Mouse (Mus musculus): ENCODE data around the gene Gm13289. TPM values are rescaled to one million over a fixed set of nuclear protein-coding genes. Genes with fewer than 3 reads are reported as not detected.
"Not testable (repeated sequence)": the region's sequence is repeated elsewhere in the genome, so short reads cannot be mapped to it uniquely, and the experiment has no call there.

The Gm13289 gene
- polyA plus RNA-seq, 1 experiment = not detected

- peak; percentile 89 to 94 for DNase-seq
- WGBS = 0% methylated on average over 21 of the region's 21 CpGs
These were observed 19.1 kb upstream of the Gm13289 start for GRCm38 (mm10) chr4:88757628-88758031.

GRCm38 (mm10) chr4:88758751-88759150 lies 18.0 kb upstream of the Gm13289 start:
- 91% methylated on average over 9 of the region's 9 CpGs for WGBS
- not testable (repeated sequence) for H3K27me3 ChIP-seq (ENCODE audit: control insufficient read depth, insufficient read depth, low read length); H3K27ac ChIP-seq (ENCODE audit: insufficient read depth, low read length); H3K4me1 ChIP-seq (ENCODE audit: control insufficient read depth, insufficient read depth, low read length); H3K4me3 ChIP-seq (replicated peaks; ENCODE audit: insufficient read depth, low read depth, low read length); DNase-seq

More at GRCm38 (mm10) chr4:88757628-88758031, 19.1 kb upstream of the Gm13289 start:
- not testable (repeated sequence) for H3K27ac ChIP-seq (ENCODE audit: insufficient read depth, low read length); H3K4me1 ChIP-seq (ENCODE audit: control insufficient read depth, insufficient read depth, low read length); H3K27me3 ChIP-seq (ENCODE audit: control insufficient read depth, insufficient read depth, low read length)
- H3K4me3 ChIP-seq (replicated peaks; ENCODE audit: insufficient read depth, low read depth, low read length) = peak overlapping the region; percentile 70
- peak; percentile 70 for TF ChIP-seq CTCF (IDR thresholded peaks at IDR 0.05; ENCODE audit: borderline replicate concordance, insufficient read depth, low read depth, low read length)
- TF ChIP-seq POLR2A (IDR thresholded peaks at IDR 0.05; ENCODE audit: borderline replicate concordance, insufficient read depth, low read length) = peak; percentile 20; the same call in 1 of the 2 replicates

GRCm38 (mm10) chr4:88759610-88760268 lies 17.0 kb upstream of the Gm13289 start, which contains the start of gene Gm13283:
Gm13283 (plus strand) TSS chr4:88760119.
- DNase-seq = peak; percentile 45 to 47
- 24% methylated on average over 9 of the region's 14 CpGs for WGBS
- H3K4me1 ChIP-seq (ENCODE audit: control insufficient read depth, insufficient read depth, low read length); H3K4me3 ChIP-seq (replicated peaks; ENCODE audit: insufficient read depth, low read depth, low read length); H3K27me3 ChIP-seq (ENCODE audit: control insufficient read depth, insufficient read depth, low read length); H3K27ac ChIP-seq (ENCODE audit: insufficient read depth, low read length): not testable (repeated sequence)

- not testable (repeated sequence) for H3K27ac ChIP-seq (ENCODE audit: insufficient read depth, low read length); H3K4me1 ChIP-seq (ENCODE audit: control insufficient read depth, insufficient read depth, low read length); H3K4me3 ChIP-seq (replicated peaks; ENCODE audit: insufficient read depth, low read depth, low read length); H3K27me3 ChIP-seq (ENCODE audit: control insufficient read depth, insufficient read depth, low read length)
- peak; percentile 74 to 79 for DNase-seq
- WGBS = under 1% methylated on average over 28 of the region's 28 CpGs
These were observed 16.3 kb upstream of the Gm13289 start for GRCm38 (mm10) chr4:88760431-88760830.

- H3K4me1 ChIP-seq (ENCODE audit: control insufficient read depth, insufficient read depth, low read length); H3K4me3 ChIP-seq (replicated peaks; ENCODE audit: insufficient read depth, low read depth, low read length): not testable (repeated sequence)
These were observed 14.9 kb upstream of the Gm13289 start for GRCm38 (mm10) chr4:88761776-88762175.

GRCm38 (mm10) chr4:88762341-88762740 lies 14.4 kb upstream of the Gm13289 start:
- H3K4me3 ChIP-seq (replicated peaks; ENCODE audit: insufficient read depth, low read depth, low read length); H3K27me3 ChIP-seq (ENCODE audit: control insufficient read depth, insufficient read depth, low read length); H3K27ac ChIP-seq (ENCODE audit: insufficient read depth, low read length); H3K4me1 ChIP-seq (ENCODE audit: control insufficient read depth, insufficient read depth, low read length): not testable (repeated sequence)
- 68% methylated on average over 9 of the region's 9 CpGs for WGBS
- DNase-seq = peak; percentile 34 to 37

More at GRCm38 (mm10) chr4:88761776-88762175, 14.9 kb upstream of the Gm13289 start:
- not testable (repeated sequence) for H3K27ac ChIP-seq (ENCODE audit: insufficient read depth, low read length); H3K27me3 ChIP-seq (ENCODE audit: control insufficient read depth, insufficient read depth, low read length)
- DNase-seq = peak; percentile 72 to 74
- WGBS = 72% methylated on average over 6 of the region's 8 CpGs

GRCm38 (mm10) chr4:88763384-88764018 lies 13.2 kb upstream of the Gm13289 start:
- peak; percentile 33; the same call in 1 of the 2 replicates for TF ChIP-seq CTCF (IDR thresholded peaks at IDR 0.05; ENCODE audit: borderline replicate concordance, insufficient read depth, low read depth, low read length)
- not testable (repeated sequence) for H3K27ac ChIP-seq (ENCODE audit: insufficient read depth, low read length); H3K4me3 ChIP-seq (replicated peaks; ENCODE audit: insufficient read depth, low read depth, low read length); H3K27me3 ChIP-seq (ENCODE audit: control insufficient read depth, insufficient read depth, low read length); H3K4me1 ChIP-seq (ENCODE audit: control insufficient read depth, insufficient read depth, low read length)
- peak; percentile 60 to 73 for DNase-seq
- 3% methylated on average over 40 of the region's 42 CpGs for WGBS

- WGBS = no CpG with 5 or more reads among the region's 32 CpGs
- not testable (repeated sequence) for H3K4me3 ChIP-seq (replicated peaks; ENCODE audit: insufficient read depth, low read depth, low read length); H3K4me1 ChIP-seq (ENCODE audit: control insufficient read depth, insufficient read depth, low read length); DNase-seq; H3K27me3 ChIP-seq (ENCODE audit: control insufficient read depth, insufficient read depth, low read length); H3K27ac ChIP-seq (ENCODE audit: insufficient read depth, low read length)
These were observed 3.2 kb upstream of the Gm13289 start, which contains the start of gene Gm13290 for GRCm38 (mm10) chr4:88773534-88773933. Gm13290 (plus strand) TSS chr4:88773834.

GRCm38 (mm10) chr4:88779550-88779949 lies 2.8 kb downstream of the Gm13289 start, which contains the start of gene Gm13272:
Gm13272 (plus strand) TSS chr4:88779850.
- not testable (repeated sequence) for H3K4me3 ChIP-seq (replicated peaks; ENCODE audit: insufficient read depth, low read depth, low read length); H3K4me1 ChIP-seq (ENCODE audit: control insufficient read depth, insufficient read depth, low read length); H3K27me3 ChIP-seq (ENCODE audit: control insufficient read depth, insufficient read depth, low read length); H3K27ac ChIP-seq (ENCODE audit: insufficient read depth, low read length); DNase-seq
- WGBS = no CpG with 5 or more reads among the region's 29 CpGs

- WGBS = 49% methylated on average over 16 of the region's 18 CpGs
- H3K4me3 ChIP-seq (replicated peaks; ENCODE audit: insufficient read depth, low read depth, low read length); H3K27ac ChIP-seq (ENCODE audit: insufficient read depth, low read length); DNase-seq; H3K4me1 ChIP-seq (ENCODE audit: control insufficient read depth, insufficient read depth, low read length); H3K27me3 ChIP-seq (ENCODE audit: control insufficient read depth, insufficient read depth, low read length): not testable (repeated sequence)
These were observed 3.6 kb downstream of the Gm13289 start for GRCm38 (mm10) chr4:88780320-88780719.

- H3K4me3 ChIP-seq (replicated peaks; ENCODE audit: insufficient read depth, low read depth, low read length); H3K4me1 ChIP-seq (ENCODE audit: control insufficient read depth, insufficient read depth, low read length); H3K27ac ChIP-seq (ENCODE audit: insufficient read depth, low read length); H3K27me3 ChIP-seq (ENCODE audit: control insufficient read depth, insufficient read depth, low read length); DNase-seq: not testable (repeated sequence)
- 19% methylated on average over 4 of the region's 7 CpGs for WGBS
These were observed 5.1 kb downstream of the Gm13289 start, which contains the start of gene Ifnz for GRCm38 (mm10) chr4:88781831-88782230. Ifnz (plus strand) TSS chr4:88782131.

GRCm38 (mm10) chr4:88782335-88782734 lies 5.6 kb downstream of the Gm13289 start:
- DNase-seq = not testable (repeated sequence)

More at GRCm38 (mm10) chr4:88782335-88782734, 5.6 kb downstream of the Gm13289 start:
- not testable (repeated sequence) for H3K4me3 ChIP-seq (replicated peaks; ENCODE audit: insufficient read depth, low read depth, low read length); H3K4me1 ChIP-seq (ENCODE audit: control insufficient read depth, insufficient read depth, low read length); H3K27me3 ChIP-seq (ENCODE audit: control insufficient read depth, insufficient read depth, low read length); H3K27ac ChIP-seq (ENCODE audit: insufficient read depth, low read length)
- under 1% methylated on average over 16 of the region's 31 CpGs for WGBS
